Mouse (Mus musculus) gastrocnemius, adult 2 months (tissue): ENCODE data around the gene Dusp22. TPM values are rescaled to one million over a fixed set of nuclear protein-coding genes. Genes with fewer than 3 reads are reported as not detected.
A peak's percentile ranks its signal among the peaks of the same experiment; 100 is the strongest.

Experiments
- DNase-seq: peaks from one replicate; pipeline ENCODE4 v3.0.0; 2022
- H3K27ac ChIP-seq: fragments of 200-600 bp; 2 replicates; pipeline ENCODE4 v1.8.1; 2022; ENCODE audit warnings: mild to moderate bottlenecking
- H3K4me3 ChIP-seq: fragments of 200-600 bp; 2 replicates; pipeline ENCODE4 v1.8.1; 2022; ENCODE audit warnings: mild to moderate bottlenecking, moderate library complexity
- CTCF ChIP-seq: fragments of 200-600 bp; IDR thresholded peaks from 2 replicates; pipeline ENCODE4 v1.8.1; 2022; ENCODE audit warnings: antibody characterized with exemption, mild to moderate bottlenecking, moderate library complexity
- intact Hi-C: fragments of 180-260 bp; cut with DNase I; formaldehyde crosslinking; loops from one replicate; pipeline ENCODE4 v1.15.1; 2025
- total RNA-seq, 2 experiments: library from RNA; stranded (reverse); gene quantifications; 2 replicates each; pipeline ENCODE4 v1.2.3; 2021

Gene Dusp22
- total RNA-seq, 2 experiments from 2014 or later: 36.2 to 59.5 TPM

DNA sequence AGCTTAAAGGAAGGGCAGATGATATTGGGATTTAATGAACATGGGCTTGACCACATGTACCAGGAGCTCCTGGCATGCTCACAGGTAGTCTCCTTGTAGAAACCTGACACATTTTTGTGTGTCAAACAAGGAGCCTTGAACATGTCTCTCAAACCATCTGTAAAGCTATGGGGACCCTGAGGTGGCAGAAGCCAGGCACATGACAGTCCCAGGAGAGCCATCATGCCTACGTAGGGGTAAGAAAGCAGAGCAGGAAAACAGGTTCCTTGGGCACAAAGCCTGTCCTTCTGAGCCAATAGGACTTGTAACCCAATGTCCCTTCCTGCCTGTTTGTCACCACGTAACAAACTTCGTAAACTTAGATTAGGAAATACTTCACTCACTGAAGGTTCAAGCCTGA, 51.9 kb downstream of the Dusp22 start:
- DNase-seq: no peak
- Histone ChIP-seq H3K27ac (no peak overlapping the region), H3K4me3 (no peak overlapping the region)
- intact Hi-C loops: no loop called here
- TF ChIP-seq CTCF: no peak

DNA sequence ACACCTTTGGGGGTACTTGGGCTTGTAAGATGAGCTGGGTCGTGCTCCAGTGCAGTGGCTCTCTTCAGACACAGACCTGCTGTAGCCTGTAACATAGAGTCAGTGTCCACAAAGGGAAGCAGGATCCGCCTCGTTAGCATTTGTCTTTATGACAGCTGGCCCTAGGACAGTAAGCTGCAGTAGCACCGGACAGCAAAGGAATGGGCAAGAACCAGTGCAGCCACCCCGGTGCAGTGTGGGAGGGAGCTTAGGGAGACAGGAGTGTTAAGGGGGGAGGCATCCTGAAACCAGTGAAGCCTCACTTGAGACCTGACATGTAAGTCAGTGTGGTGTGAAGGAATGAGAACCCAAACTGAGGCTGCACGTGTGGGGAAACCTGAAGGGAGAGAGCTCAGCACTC, 52.5 kb downstream of the Dusp22 start:
- no peak overlapping the region for H3K27ac ChIP-seq
- H3K4me3 ChIP-seq: no peak overlapping the region
- no peak for TF ChIP-seq CTCF
- intact Hi-C loops: no loop called here
- DNase-seq: no peak

DNA sequence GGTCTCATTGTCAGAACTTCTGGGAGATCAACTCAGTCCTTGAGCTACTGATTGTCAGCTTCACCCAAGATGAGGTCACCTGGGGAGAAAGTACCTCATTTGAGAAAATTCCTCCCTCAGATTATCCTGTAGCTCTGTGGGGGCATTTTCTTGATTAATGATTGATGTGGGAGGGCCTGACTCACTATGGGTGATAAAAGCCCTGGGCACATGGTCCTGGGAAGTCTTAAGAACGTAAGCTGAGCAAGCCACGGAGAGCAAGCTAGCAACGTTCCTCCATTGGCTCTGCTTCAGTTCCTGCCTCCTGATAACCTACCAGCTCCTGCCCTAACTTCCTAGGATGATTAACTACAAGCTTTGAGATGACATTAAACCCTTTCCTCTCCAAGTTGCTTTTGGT, 53.8 kb downstream of the Dusp22 start:
- TF ChIP-seq CTCF: no peak
- DNase-seq: no peak
- H3K4me3 ChIP-seq: no peak overlapping the region
- H3K27ac ChIP-seq: no peak overlapping the region
- intact Hi-C loops: no loop called here

DNA sequence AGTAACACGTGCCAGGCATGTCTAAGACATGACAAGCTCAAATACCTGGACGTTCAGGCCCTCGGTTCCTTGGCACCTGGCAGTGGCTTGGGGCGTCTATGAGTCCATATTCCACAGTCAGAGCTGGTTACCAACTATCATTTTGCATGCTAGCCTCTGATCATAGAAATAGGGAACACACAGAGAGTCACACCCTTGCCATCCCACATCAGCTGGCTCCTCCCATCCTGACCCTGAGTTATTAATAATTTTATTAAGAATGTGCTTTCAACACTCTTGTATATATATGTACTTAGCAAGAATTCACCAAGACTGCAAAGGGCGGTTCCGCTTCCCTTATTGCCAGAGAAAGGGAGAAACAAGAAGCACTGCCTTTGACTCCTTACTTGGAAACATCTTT, 54.8 kb downstream of the Dusp22 start:
- TF ChIP-seq CTCF: no peak
- H3K27ac ChIP-seq: peak overlapping the region; percentile 12; the same call in 1 of the 2 replicates
- H3K4me3 ChIP-seq: no peak overlapping the region
- DNase-seq: no peak
- intact Hi-C loops: no loop called here

DNA sequence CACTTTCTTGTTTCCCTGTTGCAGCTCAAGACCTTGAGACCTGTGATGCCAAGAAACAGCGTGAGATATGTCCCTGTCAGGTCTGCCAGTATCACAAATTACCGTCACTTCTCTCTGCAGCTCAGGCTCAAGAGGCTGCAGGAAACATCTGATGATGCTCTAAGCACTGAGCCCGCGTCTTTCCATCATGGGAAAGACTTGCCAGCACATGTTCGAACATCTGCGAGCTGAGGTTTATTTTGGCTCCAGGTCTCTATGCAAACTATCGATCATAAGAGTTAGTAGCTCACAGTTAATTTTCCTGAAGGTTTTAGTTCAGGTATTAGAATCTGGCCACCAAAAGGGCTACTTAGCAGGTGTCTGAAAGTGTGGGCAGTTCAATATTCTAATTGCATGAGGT, 55.3 kb downstream of the Dusp22 start:
- Histone ChIP-seq H3K27ac (no peak overlapping the region), H3K4me3 (no peak overlapping the region)
- TF ChIP-seq CTCF: no peak
- intact Hi-C loops: no loop called here
- no peak for DNase-seq

DNA sequence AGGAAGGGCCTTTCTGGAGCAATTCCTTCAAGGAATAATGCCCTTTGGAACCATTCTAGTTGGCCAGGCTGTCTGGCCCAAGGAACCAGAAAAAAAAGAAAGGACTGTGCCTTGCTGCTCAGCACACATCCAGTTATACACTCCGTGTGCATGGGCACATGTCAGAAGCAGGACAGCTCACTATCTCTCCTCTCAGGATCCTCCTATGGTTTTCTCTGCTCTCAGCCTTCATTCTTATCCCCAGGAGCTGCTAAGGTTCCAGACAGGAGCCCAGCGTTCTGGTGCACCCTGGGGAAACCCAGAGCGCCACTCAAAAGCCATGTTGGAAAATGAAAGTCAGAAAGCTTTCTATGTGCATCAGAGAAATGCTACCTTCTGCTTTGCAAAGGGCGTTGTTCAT, 55.8 kb downstream of the Dusp22 start:
- no peak for DNase-seq
- no peak for TF ChIP-seq CTCF
- intact Hi-C loops: no loop called here
- Histone ChIP-seq H3K27ac (no peak overlapping the region), H3K4me3 (no peak overlapping the region)

DNA sequence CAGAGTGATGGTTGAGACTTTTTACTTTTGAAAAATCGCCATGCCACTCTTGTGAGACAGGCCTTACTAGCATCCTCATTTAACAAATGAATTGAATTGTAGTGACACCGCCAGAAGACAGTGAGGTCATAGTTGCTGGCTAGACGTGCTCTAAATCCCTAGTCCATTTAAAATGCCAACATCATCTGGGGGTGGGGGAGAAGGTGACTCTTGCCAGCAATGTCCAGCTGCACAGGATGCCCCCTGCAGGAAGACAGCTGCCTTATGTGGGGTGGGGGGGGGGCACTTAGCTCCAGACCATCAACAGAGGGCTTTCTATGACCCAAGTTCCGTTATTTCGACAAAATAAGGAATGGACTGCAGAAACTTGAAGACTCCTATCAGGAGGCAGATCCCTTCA, 56.8 kb downstream of the Dusp22 start:
- intact Hi-C loops: no loop called here
- no peak for DNase-seq
- TF ChIP-seq CTCF: no peak
- no peak overlapping the region for H3K4me3 ChIP-seq
- no peak overlapping the region for H3K27ac ChIP-seq

DNA sequence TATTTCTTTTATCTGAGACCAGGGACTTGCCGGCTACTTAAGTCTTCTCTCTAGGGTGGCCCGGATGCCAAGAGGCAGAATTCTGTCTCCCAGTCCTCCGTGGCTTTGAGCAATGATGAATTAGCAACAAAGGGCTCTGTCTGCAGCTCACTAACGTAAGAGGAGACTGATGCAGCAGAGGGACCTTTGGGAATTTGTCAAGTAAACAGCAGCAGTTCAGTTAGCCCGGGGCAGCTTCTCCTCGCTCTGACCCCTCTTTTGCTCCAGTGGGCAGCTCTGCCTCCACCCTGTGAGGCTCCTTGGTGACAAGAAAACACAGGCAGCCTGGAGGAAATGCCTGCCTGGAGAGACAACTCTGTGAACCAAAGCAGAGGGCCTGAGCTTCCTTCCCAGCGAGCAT, 62.8 kb downstream of the Dusp22 start:
- intact Hi-C loops: no loop called here
- TF ChIP-seq CTCF: no peak
- H3K27ac ChIP-seq: 0 out of 2 replicates have a peak overlapping the region, but pooled peaks have one; percentile 20
- peak; percentile 37 for DNase-seq
- H3K4me3 ChIP-seq: no peak overlapping the region

DNA sequence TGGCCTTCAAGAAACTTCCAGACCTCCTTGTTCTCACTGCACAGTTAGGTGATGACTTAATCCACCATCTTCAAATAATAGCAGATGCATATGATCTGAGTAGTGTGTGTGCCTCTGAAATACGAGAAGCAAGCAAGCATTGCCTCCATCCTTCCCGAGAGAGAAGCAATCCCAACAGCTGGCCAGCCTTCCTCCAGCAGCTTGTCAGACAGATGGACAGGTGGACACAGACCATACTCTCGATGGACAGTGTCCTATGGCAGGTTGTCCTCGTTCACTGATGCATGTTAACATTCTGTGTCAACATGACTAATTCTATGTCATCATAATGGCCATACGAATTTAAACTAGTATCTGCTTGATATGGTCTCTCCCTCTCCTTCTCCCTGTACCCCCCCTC, 63.5 kb downstream of the Dusp22 start:
- no peak for DNase-seq
- TF ChIP-seq CTCF: no peak
- intact Hi-C loops: no loop called here
- Histone ChIP-seq H3K27ac (no peak overlapping the region), H3K4me3 (no peak overlapping the region)

DNA sequence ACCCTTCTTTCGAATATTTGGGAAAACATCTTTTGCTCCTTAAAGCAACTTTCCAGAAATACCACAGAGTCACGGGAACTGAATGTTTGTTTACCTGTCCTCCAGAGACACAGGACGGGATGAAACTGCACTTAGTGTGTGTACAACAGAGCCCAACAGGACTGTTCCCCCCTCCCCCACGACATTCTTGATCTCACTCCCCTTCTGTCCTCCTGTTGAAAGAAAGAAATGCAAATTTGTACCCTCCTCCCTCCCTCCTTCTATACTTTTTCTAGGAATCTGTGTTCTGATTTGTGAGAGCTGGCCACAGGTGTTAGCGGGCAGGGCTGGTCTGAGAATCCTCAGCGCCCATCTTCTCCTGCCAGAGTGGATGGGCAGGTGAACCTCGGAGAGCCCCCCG, 64.1 kb downstream of the Dusp22 start:
- intact Hi-C loops: no loop called here
- no peak overlapping the region for H3K4me3 ChIP-seq
- no peak overlapping the region for H3K27ac ChIP-seq
- TF ChIP-seq CTCF: no peak
- no peak for DNase-seq

DNA sequence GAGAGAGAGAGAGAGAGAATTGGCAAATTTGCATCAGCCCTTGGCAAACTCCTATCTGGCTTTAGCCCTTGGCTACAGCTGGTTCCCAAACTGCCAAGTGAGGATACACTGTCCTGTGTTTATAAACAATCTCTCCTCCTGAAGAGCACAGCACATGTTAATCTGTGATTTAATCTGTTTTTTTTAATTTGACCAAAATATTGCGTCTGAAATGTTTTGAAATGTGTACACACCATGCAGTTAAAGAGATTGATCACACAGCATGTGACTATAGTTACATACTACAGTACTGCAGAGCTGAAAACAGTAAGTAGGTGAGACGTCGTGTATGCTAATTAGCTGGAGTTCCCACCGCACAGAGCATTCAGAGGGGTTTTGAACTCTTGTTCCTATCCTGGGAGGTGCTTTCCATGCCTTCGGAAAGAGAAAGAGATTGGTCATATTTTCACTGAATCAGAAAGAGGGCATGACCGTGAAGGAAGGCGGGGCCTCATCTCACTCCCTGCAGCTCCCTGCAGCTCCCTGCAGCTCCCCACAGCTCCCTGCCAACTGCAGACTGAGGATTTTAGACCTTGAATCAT, 65.0 kb downstream of the Dusp22 start:
- Histone ChIP-seq H3K27ac (peak overlapping the region; percentile 48), H3K4me3 (peak overlapping the region; percentile 49)
- TF ChIP-seq CTCF: no peak
- intact Hi-C loops: no loop called here
- DNase-seq: peak; percentile 51

DNA sequence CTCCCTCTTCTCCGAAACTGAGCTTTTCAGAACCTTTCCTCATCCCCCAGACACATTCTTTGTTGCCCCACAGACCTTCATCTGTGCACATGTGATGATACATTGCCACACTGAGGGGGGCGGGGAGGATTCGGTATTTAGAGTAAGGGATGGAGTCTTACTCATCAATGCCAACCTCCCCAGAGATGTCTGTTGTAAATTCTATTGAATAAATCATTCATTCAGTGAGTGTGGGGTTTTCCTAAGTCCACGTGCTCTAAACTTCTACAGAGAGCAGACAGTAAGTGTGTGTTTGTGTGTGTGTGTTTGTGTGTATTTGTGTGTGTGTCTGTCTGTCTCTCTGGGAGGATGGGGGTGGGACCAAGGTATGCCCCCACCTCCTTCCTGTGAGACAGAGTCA, 67.1 kb downstream of the Dusp22 start:
- intact Hi-C loops: no loop called here
- DNase-seq: no peak
- no peak for TF ChIP-seq CTCF
- H3K4me3 ChIP-seq: no peak overlapping the region
- H3K27ac ChIP-seq: no peak overlapping the region

DNA sequence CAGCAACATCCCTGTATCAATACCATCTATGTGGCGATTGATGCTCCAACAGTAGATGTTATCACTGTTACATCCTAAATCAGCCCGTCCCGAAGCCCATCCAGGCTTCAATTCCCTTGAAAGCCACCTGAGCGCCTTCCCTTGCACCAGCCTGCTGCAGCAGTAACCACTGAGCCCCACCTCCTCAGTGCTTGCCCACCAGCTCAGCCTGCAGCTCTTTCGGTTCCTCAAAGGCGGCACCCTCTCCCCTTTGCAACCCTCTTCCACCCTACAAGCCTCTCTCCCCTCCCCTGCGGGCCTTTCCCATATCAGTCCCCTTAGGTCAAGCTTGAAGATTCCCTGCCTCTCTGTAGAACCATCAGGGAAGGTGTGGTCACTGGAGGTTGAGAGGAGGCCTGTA, 68.4 kb downstream of the Dusp22 start:
- no peak for TF ChIP-seq CTCF
- no peak for DNase-seq
- intact Hi-C loops: no loop called here
- Histone ChIP-seq H3K4me3 (no peak overlapping the region), H3K27ac (no peak overlapping the region)

DNA sequence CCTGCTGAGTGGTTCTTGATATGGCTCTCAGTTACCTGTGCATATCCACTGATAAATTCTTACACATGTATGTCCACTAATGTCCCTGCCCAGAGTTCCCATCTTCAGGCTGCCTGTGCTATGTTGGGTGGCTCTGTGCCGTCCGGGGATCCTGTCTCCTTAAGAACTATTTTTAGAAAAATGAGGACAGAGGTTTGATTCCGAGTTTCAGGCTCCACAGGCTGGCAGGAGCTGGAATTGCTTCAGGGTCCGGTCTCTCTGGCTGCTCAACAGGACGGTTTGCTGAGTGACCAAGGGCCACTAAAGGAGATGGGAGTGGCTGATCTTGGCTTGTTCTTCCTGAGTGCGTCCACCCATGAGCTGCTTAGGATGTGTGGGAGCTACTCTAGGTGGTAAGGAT, 69.4 kb downstream of the Dusp22 start:
- peak; percentile 76 for DNase-seq
- Histone ChIP-seq H3K4me3 (peak overlapping the region; percentile 30; the same call in 1 of the 2 replicates), H3K27ac (peak overlapping the region; percentile 35; the same call in 1 of the 2 replicates)
- TF ChIP-seq CTCF: peak; percentile 71
- intact Hi-C loops: no loop called here
